Mouse (Mus musculus): ENCODE measurements at regions not wholly inside any gene's neighbourhood (a gene's known extent, or its start where the extent isn't known, plus 50 kb on each side); places are given as distances from the start of the nearest gene placed in this dataset.

GRCm38 (mm10) chr13:11455113-11455512 lies 651.6 kb downstream of the Ryr2 start:
- TF ChIP-seq POLR2A (IDR thresholded peaks at IDR 0.05; ENCODE audit: control insufficient read depth in 1 of 2, insufficient read depth in 1 of 2, low read depth in 1 of 2, low read length in 2 of 2, poor library complexity in 1 of 2): no peak
- no peak for TF ChIP-seq SMC3 (IDR thresholded peaks at IDR 0.05; ENCODE audit: low read depth, low read length)
